Mouse (Mus musculus): Measurements from ENCODE around the gene Tmem108. TPM values are rescaled to one million over a fixed set of nuclear protein-coding genes. Genes with fewer than 3 reads are reported as not detected.

The Tmem108 gene
- total RNA-seq (2015; ENCODE audit: low replicate concordance) (not detected in 2 replicates), total RNA-seq (2017; ENCODE audit: low replicate concordance) (not detected in 2 replicates)

DNA sequence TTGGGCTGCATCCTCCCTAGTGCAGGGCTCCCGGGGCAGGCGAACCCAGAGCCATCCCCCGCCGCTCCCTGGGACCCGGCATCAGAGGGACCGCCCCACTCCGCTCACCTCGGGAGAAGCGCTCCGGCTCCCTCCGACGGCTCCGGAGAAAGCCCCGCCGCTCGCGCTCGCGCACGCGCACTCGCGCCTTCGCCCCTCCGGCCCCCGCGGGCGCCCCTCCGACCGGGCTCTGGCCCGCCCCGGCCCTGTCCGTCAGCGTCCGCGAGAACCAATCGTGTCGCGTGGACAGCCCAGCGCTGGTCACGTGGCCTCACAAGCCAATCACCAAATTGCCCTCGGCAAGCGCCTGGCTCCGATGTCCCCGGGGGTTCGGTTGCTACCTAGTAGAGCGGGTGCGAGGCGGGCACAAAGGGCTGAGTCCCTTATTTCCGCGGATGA lies at the start of gene Tmem108:
Gene Tmem108 (minus strand): TSS at position 191 of the 438 bp plus-strand sequence.
- ATAC-seq (replicated peaks; ENCODE audit: low FRiP score, poor library complexity, severe bottlenecking), result no peak

DNA sequence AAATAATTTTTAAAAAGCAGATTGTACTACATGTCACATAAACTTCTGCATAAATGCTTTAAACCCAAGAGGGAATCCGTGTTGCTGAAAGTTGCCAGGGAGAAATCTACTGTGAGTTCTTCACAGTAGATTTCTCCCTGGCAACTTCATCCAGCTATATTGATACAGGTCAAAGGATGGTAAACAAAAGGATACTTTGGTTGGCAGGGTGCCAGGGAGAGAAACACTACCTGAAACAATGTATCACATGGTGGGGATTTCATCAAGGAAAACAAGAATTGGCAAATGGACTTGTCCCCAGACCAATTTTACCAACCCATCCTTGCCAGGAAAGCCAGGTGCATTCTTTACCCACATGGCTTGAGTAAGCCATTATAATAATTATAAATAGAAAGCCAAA lies 27.4 kb upstream of the Tmem108 start:
- ATAC-seq (replicated peaks; ENCODE audit: low FRiP score, poor library complexity, severe bottlenecking), result no peak

DNA sequence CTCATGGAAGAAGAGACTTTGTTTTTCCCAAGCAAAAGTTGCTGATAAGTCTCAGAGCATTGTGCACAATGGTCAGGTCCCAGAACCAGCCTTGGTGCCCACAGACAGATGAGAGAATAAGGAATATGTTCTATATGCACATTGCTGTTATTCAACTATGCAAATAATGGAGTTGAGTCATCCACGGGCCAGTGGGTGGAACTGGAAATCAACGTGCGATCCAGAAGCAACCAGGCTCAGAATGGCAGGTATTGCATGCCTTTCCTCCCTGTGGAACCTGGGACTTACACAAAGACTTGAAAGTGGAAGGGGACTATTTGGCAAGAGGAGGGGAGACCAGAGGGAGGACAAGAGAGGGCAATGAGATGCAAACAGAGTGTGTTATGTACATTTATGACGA lies 22.5 kb upstream of the Tmem108 start:
- no peak for ATAC-seq (replicated peaks; ENCODE audit: low FRiP score, poor library complexity, severe bottlenecking)

DNA sequence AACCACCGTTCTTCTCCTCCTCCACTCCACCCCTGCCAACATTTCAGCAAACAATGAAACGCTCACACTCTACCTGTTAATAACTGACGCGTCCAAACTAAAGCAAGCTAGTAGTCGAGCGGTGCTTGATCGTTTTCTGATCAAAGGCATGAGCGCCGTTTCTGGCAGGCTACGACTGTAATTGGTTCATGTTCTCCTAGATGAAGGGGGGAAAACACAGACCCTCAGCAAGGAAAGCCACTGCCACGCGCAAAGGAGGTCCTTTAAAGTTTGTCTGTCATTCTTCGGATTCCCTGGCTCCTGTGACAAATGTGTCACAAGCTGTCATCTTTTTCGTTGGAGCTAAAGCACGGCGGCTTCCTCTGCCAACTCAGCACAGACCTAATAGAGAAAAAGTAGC lies 21.6 kb upstream of the Tmem108 start:
- ATAC-seq (replicated peaks; ENCODE audit: low FRiP score, poor library complexity, severe bottlenecking), result no peak

DNA sequence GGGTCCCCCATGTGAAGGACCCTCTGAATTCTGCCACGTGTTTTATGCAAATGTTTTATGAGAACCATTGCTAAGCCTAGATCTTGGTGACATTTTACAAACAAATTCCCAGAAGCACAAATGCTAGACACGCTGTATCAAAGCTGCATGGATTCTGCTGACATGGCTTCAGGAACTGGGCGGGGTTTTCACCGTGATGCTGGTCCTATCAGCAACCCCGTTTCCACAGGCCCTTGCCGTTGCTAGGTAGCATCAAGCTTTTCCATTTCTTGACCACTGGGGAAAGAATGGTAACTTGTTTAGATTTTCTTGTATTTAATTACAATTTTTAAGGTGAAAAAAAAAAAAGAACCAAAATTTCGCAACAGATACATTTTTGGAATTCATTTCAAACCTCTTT lies 20.7 kb upstream of the Tmem108 start:
- no peak for ATAC-seq (replicated peaks; ENCODE audit: low FRiP score, poor library complexity, severe bottlenecking)

DNA sequence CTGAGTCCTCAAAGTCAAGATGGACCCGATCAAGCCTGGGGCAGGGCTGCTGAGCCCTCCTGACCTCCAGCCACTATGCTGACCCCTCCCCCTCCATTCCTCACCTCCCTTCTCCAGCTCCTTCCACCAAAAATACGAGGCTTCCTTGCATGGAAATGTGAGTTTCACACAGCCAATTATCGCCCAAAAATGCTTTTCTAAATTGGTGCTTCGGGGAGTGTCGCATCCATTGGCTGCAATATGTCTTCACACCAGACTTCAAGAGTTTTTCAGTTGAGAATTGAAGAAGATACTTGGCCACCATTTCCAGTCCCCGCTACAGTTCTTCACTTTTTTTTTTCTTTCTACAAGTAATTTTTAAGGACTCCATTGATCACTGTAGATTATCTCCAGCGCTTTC lies 19.8 kb upstream of the Tmem108 start:
- ATAC-seq (replicated peaks; ENCODE audit: low FRiP score, poor library complexity, severe bottlenecking), result no peak

DNA sequence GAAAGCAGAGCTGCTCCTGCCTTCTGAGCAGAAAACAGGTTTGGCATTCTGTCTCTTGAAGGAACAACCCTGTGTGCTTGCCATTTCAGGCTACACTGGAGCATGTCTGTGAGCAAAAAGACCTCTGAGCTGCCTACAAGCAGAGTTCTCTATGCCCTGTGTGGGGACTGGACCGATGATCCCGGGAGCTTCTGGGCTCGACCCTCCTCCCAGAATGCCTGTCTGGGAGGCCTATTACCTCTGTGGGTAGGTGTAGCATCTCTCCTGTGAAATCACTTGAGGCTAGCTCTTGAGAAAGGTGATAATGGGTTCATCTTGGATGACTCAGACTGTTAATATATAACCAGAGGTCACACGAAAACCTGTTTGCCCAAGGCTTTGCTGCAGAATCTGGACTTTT lies 19.0 kb upstream of the Tmem108 start:
- no peak for ATAC-seq (replicated peaks; ENCODE audit: low FRiP score, poor library complexity, severe bottlenecking)

DNA sequence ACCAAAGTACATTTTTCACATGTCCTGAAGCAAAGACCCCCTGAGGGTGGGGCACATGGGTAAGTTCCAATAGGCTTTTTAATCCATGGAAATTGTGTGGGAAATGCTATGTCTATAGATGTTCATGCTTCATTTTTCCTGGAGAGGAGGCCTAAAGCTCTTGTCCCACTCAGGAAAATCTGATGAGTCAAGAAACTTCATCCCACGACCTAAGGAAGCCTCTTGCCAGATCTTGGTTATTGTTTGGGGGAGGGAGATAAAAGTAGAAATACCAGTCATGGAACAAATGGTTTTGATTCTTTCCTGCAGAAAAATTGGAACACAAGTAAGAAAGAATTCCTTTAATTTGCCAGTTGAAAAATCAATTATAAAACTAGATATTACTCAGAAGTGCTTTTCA lies 16.5 kb upstream of the Tmem108 start:
- no peak for ATAC-seq (replicated peaks; ENCODE audit: low FRiP score, poor library complexity, severe bottlenecking)

DNA sequence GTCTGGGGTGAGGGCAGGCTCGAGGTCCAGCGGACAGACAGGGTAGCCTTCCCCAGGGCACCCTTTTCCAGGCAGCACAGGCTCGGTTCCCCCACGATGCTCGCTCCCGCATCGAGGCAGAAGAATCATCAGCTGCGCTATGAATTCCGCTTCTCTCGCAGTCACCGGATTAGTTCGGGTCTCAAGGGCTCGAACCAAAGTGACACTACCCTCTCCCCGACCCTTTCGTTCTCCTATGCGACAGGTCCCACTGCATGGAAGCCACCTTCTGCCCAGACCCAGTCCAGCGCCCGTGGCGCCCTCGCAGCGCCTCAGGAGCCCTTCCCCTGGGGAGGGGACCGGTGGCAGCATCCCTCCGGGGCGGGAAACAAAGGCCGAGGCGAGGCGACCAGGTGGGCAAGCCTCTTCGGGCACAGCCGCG lies 476 bp downstream of the Tmem108 start:
- no peak for ATAC-seq (replicated peaks; ENCODE audit: low FRiP score, poor library complexity, severe bottlenecking)

DNA sequence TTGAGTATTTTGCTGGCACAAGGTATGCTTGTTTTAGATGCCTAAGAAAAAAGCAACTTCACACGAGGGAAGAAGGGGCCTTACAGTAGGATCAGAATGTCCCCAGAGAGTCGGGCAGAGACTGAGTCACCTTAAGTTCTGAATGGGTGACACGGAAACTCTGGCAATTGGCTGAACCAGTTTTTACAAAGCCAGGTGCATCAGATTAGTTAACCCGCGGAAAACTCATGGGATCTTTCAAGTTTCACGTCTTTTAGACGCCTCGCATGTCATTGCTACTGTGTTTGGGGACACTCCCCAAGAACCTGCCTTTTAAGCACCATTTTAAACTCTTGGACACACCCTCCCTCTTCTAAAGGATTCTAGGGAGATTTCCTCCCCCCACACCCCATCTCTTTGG lies 1.3 kb downstream of the Tmem108 start:
- no peak for ATAC-seq (replicated peaks; ENCODE audit: low FRiP score, poor library complexity, severe bottlenecking)

DNA sequence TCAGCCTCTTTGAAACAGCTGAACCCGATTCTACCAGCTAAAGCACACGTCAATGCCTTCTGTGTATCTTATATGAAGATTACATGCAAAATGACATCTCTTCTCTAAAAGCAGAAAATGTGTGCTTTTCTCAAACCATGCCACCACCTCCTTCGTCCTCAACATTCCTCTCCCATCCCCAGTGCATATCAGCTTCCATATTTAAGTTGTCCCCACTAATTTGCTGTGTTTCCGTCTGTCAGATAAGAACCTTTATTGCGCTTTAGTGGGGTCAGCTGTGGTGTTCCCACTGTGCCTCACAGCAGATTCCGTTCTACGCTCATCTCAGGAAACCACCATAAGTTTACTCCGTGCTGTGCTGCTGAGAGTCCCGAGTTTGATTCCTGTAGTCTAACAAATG lies 1.8 kb downstream of the Tmem108 start:
- ATAC-seq (replicated peaks; ENCODE audit: low FRiP score, poor library complexity, severe bottlenecking), result no peak

DNA sequence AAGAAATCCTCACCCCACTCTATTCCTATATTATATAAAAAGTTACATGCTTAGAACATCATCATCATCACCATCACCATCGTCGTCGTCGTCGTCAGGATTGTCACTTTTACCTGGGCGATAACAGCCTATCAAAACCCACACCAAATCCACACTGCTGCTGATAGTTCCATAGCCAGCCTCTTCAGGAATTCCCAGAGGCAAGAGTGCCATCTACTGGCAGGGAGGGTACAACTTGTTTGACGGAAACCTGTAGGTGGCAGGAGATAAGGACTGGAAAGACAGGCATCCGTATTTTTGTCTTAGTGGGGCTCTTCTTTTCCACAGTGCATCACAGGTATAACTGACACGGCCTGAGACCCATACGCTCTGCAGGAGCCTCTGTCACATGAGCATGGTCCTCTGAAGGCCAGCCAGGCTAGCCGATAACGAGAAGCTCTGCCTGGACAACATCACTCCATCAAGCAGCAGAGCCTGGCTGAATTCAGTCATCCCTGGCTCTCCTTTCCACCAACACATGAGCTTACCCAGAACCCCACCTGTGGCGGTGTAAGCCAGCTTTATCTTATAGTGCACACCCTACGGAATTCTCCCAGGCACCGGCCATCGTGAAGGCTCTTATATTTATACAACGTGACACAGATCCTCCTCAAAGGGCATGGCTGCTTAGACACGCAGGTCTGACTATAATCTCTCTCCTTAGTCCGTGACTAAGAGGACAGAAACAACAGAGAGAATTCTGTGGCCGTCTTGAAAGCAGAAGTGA lies 2.5 kb downstream of the Tmem108 start:
- ATAC-seq (replicated peaks; ENCODE audit: low FRiP score, poor library complexity, severe bottlenecking), result no peak

DNA sequence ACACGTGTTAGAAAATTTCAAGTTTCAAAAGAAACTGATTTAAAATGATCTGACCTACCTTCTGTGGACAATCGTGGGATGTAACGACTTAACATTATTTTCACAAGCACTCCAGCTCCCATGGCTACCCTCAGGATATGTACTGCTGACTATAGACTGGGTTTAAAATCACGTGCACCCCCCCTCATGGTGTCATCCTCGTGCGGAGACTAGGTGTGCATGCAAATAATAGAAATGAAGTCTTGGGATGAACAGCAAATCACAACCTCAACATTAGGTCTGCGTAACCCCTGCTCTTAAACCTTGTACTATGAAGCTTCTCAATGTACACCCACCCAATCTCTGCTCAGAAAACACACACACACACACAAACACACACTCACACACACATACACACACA lies 3.4 kb downstream of the Tmem108 start:
- ATAC-seq (replicated peaks; ENCODE audit: low FRiP score, poor library complexity, severe bottlenecking), result no peak

DNA sequence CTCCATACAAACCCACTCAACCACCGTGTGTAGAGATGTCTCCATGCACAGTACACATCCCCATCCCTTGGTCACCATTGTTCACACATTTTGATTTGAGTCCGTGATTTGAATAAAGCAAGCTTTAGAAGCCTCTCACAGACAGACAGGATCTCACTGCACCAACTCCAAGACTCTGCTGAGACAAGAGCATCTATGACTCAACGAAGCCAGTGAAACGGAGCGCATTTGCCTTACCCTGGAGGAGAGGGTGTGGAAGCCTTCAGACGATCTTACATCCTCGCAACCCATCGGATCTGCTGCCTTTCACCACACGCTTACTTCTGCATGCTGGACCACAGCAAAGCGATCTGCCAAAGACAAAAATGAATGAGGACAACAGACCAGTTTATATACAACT lies 9.0 kb downstream of the Tmem108 start:
- ATAC-seq (replicated peaks; ENCODE audit: low FRiP score, poor library complexity, severe bottlenecking), result no peak

DNA sequence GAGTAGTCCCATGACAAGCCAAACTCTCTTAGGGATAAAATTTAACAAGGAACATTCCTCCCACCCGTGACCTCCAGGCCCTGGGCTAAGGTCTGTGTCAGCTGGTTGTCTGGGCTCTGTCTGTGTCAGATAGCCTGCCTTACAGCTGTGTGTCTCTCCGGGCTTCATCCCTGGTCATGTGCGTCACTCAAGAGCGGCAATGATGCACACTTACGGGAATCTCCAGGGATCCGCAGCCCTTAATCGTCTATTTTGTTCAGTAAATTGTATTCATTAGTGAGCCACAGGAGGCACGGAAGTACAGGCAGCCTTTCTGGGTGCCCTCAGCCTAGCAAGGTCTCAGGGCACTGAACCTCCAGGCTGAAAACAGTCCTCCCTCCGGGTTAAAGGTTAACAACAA lies 10.1 kb downstream of the Tmem108 start:
- no peak for ATAC-seq (replicated peaks; ENCODE audit: low FRiP score, poor library complexity, severe bottlenecking)

DNA sequence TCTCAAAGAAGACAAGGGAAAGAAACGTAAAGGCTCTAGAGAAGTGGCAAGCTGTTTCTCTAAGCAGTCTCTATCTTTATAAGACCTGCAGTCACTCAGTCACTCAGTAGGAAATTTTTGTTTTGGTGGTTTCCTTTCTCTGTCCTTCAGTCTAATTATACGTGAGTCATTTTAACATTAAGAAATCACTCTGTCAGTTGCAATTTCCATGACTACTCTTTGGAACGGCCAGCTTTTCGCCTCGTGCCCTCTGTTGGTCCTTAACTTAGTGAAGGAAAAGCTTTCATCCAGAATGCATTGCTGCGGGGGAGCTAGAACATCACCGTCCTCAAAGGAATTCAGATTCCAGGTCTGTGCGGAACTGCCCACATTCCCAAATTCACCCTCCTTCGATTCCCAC lies 11.1 kb downstream of the Tmem108 start:
- no peak for ATAC-seq (replicated peaks; ENCODE audit: low FRiP score, poor library complexity, severe bottlenecking)

DNA sequence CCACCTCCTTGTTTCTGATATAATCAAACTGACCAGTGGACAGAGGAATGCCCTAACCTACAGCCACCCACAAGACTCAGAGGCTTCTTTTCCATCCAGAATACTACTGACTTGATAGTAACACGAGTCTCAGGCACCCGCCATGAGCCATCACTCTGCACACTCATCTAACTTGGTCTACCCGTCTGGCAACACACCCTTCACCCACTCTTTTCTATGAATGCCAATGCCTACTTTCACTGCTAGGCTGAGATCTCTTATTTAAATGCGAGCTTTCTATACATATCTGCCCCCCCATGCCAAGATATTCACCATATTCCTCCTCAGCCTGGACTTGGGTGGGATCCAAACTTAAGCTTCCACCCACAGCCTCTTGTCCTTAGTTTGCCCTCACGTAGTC lies 15.0 kb downstream of the Tmem108 start:
- ATAC-seq (replicated peaks; ENCODE audit: low FRiP score, poor library complexity, severe bottlenecking), result no peak

DNA sequence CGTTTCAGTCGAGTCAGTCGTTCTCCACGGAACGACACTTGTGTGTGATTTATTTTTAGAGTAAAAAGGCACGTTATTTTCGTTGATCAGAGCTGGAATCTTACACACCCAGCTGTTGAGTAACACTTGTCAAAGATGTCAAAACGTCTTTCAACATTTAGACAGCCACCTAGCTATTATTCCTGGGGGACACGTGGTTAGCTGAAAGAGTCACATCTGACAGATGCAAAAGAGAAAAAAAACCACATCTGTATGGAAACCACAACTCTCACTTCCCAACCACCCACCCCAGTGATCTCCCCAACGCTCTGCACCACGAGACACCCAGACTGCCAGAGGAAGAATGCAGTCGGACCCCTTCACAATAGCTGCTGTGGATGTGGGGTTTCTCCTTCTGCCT lies 21.5 kb downstream of the Tmem108 start:
- no peak for ATAC-seq (replicated peaks; ENCODE audit: low FRiP score, poor library complexity, severe bottlenecking)

DNA sequence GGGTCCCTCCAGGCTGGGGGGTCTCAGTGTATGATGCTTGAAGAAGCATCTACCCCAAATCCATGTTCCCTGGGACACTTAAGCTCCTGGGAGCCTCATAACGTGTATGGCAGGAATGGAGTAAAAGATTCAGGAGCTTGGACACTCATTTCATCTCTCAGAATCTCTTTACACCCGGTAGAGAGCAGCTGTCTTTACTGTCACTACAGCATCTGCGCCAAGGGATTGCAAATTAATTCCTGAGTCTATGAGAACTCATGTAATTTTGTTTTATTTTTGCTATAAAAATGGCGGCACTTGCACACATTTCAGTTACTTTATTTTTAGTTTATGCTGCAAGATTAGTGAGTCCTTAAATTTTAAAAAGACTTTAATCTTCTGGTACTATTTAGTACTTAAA lies 22.6 kb downstream of the Tmem108 start:
- ATAC-seq (replicated peaks; ENCODE audit: low FRiP score, poor library complexity, severe bottlenecking), result no peak

DNA sequence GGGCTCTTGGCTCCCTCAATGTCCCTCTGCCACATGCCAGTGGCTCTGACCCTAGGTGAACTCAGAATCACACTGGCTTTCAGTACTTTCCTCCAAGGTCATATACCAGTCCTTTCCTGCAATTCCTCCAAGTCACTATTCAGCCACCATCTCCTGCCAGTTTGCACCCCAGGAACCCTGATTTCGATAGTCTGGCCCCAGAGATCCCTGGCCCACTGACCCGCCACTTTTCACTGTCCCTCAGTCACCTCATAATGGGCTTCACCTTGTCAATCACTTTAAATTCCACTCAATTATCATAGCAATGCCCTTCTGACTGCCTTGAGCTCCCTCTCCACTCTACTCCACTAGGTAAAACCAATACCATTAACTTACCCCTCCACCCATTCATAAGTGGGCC lies 31.9 kb downstream of the Tmem108 start:
- no peak for ATAC-seq (replicated peaks; ENCODE audit: low FRiP score, poor library complexity, severe bottlenecking)

DNA sequence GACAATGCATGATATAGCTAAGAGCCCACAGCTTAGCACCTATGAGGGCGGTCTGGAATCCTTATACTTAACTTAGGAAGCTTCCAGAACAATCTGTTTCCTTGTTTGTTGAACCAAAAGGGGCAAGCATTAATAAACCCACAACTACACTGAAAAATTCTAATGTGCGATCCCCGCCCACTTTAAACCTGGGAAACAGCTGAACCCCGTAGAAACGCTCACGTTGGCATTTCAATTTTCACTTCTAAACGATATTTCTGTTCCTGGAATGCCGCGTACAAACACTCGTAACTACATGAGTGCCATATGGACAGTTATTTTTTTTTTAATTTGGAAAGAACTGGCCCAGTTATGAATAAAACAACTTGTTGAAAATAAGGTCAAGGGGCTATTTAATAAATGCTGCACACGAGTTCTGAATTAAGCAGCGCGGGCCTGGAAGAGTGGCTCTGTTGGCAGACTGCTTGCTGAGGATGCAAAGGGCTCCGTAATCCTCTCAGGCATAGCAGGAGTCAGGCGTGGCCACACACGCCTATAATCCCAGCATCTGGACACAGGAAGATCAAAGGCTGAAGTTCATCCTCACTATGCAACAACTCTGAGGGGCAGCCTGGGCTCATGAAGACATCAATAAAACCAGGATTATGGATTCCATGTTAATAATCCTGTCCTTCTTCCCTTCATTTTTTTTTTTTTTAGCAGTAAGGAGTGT lies 34.7 kb downstream of the Tmem108 start:
- no peak for ATAC-seq (replicated peaks; ENCODE audit: low FRiP score, poor library complexity, severe bottlenecking)
